Mouse (Mus musculus) frontal cortex, adult 2 months (tissue): Measurements from ENCODE around the gene Cdhr4. TPM values are rescaled to one million over a fixed set of nuclear protein-coding genes. Genes with fewer than 3 reads are reported as not detected.
"Not testable (repeated sequence)": the region's sequence is repeated elsewhere in the genome, so short reads cannot be mapped to it uniquely, and the experiment has no call there.

ENCODE experiments used
- DNase-seq, 2 experiments: peaks; one replicate each; pipeline ENCODE4 v3.0.0; 2022; ENCODE audit warnings: low spot score in 1 of 2; ENCODE audit errors: extremely low spot score in 1 of 2
- polyA plus RNA-seq: library from polyadenylated mRNA; depleted of rRNA; stranded (reverse); fragments of >200 nt; gene quantifications from 2 replicates; pipeline ENCODE4 v1.2.3, GENCODE M21; 2012

The Cdhr4 gene
- polyA plus RNA-seq, 1 experiment = 1.5 TPM

- peak in 1 of 2 experiments; percentile 24 for DNase-seq
Observed at GRCm38 (mm10) chr9:108002778-108003530, 10.7 kb downstream of the Cdhr4 start.

- peak in 1 of 2 experiments; percentile 14 for DNase-seq
Observed at GRCm38 (mm10) chr9:108003531-108003890, 11.2 kb downstream of the Cdhr4 start.

- DNase-seq = no peak
Observed at GRCm38 (mm10) chr9:108008041-108008440, 15.7 kb downstream of the Cdhr4 start.

GRCm38 (mm10) chr9:108010385-108010784 is 18.1 kb downstream of the Cdhr4 start:
- DNase-seq = no peak

GRCm38 (mm10) chr9:108013577-108013976 is 21.3 kb downstream of the Cdhr4 start:
- DNase-seq = not testable (repeated sequence)

- peak in 1 of 2 experiments; percentile 54 for DNase-seq
Observed at GRCm38 (mm10) chr9:108017127-108017526, 24.8 kb downstream of the Cdhr4 start.

GRCm38 (mm10) chr9:108020741-108021140 is 28.4 kb downstream of the Cdhr4 start:
- DNase-seq = no peak

- DNase-seq = no peak
Observed at GRCm38 (mm10) chr9:108023216-108023615, 30.9 kb downstream of the Cdhr4 start.

- DNase-seq = no peak
Observed at GRCm38 (mm10) chr9:108026584-108026983, 34.3 kb downstream of the Cdhr4 start.

GRCm38 (mm10) chr9:108027867-108028266 is 35.6 kb downstream of the Cdhr4 start:
- DNase-seq = no peak

GRCm38 (mm10) chr9:108032126-108032525 is 39.8 kb downstream of the Cdhr4 start:
- no peak for DNase-seq

- DNase-seq = no peak
Observed at GRCm38 (mm10) chr9:108035331-108036156, 43.2 kb downstream of the Cdhr4 start.

- no peak for DNase-seq
Observed at GRCm38 (mm10) chr9:108044751-108045492, 52.6 kb downstream of the Cdhr4 start.

- no peak for DNase-seq
Observed at GRCm38 (mm10) chr9:108046582-108046981, 54.3 kb downstream of the Cdhr4 start.

GRCm38 (mm10) chr9:108047601-108048565 is 55.6 kb downstream of the Cdhr4 start:
- DNase-seq = no peak

- DNase-seq = no peak
Observed at GRCm38 (mm10) chr9:108048566-108048955, 56.3 kb downstream of the Cdhr4 start.

GRCm38 (mm10) chr9:108049016-108049455 is 56.7 kb downstream of the Cdhr4 start, which contains the start of gene Gmppb:
Gmppb (plus strand) TSS chr9:108049242.
- peak; percentile 96 to 98 for DNase-seq
